Mouse (Mus musculus) hematopoietic stem cell, adult 5-6 weeks (primary cell): ENCODE data around the gene Aph1a. TPM values are rescaled to one million over a fixed set of nuclear protein-coding genes. Genes with fewer than 3 reads are reported as not detected.
"Not testable (repeated sequence)": the region's sequence is repeated elsewhere in the genome, so short reads cannot be mapped to it uniquely, and the experiment has no call there.

ENCODE experiments used
- ATAC-seq, 2 experiments: fragments of 125-278 bp in 1 of 2; replicated peaks in 1 of 2; 2 replicates each; pipeline ENCODE4 v1.8.0; 2016 to 2017; ENCODE audit warnings: inconsistent platforms in 2 of 2, mild to moderate bottlenecking in 2 of 2, moderate number of reproducible peaks in 2 of 2, low read depth in 1 of 2, moderate TSS enrichment in 1 of 2; ENCODE audit not compliant: low FRiP score in 2 of 2, poor library complexity in 2 of 2, severe bottlenecking in 2 of 2, insufficient read depth in 1 of 2, low TSS enrichment in 1 of 2
- total RNA-seq: library from RNA; stranded (forward); fragments of 172-1452, 232-1000 nt; gene quantifications from 2 replicates; pipeline ENCODE4 v1.2.3, GENCODE M21; 2017

Aph1a gene
- total RNA-seq, result 22.3 and 28.0 TPM in 2 replicates

GRCm38 (mm10) chr3:95893606-95894316, at the start of gene Aph1a:
TSS of gene Aph1a (plus strand) at chr3:95893969.
- peak; percentile 97 for ATAC-seq

- no peak for ATAC-seq
These were observed 43.2 kb upstream of the Aph1a start for GRCm38 (mm10) chr3:95850611-95851010.

- ATAC-seq, result no peak
These were observed 42.5 kb upstream of the Aph1a start for GRCm38 (mm10) chr3:95851317-95851716.

DNA sequence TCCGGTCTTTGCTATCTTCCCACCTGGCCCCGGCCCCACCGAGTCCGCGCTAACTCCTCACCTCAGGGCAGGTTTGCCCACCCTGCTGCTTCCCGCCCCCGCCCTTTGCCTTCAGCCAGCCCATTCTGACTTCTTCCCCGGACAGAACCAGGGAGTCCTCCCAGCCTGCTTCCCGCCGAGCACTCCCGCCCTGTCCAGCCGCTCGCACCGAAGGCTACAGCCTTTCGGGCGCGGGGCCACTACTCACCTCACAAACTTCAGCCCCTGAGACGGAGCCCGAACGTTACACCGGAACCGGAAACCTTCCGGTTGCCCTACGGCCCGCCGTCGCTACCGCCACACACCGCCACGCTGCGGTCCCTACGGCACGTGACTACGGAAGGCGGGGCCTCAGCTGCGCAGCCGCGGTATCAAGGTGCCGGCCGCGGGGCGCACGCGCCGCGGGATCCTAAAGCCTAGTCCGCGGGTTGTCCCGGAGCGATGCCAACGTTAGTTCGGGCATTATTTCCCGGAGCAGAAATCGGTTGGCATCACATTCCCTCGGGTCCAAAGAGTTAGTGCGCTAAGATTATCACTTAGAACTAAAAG, 38.2 kb upstream of the Aph1a start, which contains the start of gene Prpf3:
Gene Prpf3, minus strand, starts transcription at position 384 of the 588 bp plus-strand sequence.
- peak; percentile 92 to 98 for ATAC-seq

- no peak for ATAC-seq
These were observed 37.7 kb upstream of the Aph1a start for GRCm38 (mm10) chr3:95856115-95856514.

GRCm38 (mm10) chr3:95857050-95857449, 36.7 kb upstream of the Aph1a start:
- ATAC-seq, result not testable (repeated sequence)

DNA sequence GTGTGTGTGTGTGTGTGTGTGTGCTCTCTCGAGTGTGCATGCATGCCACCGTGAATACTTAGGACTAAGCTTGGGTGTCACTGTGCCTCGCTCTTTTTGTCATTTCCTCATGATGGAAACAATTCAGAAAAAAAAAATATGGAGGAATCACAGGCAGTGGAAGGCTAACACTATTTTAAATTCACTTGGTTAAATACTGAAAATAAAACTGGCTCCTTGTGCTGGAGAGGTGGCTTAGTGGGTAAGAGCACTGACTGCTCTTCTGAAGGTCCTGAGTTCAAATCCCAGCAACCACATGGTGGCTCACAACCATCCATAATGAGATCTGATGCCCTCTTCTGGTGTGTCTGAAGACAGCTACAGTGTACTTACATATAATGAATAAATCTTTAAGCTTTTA, 35.5 kb upstream of the Aph1a start:
- ATAC-seq, result not testable (repeated sequence)

DNA sequence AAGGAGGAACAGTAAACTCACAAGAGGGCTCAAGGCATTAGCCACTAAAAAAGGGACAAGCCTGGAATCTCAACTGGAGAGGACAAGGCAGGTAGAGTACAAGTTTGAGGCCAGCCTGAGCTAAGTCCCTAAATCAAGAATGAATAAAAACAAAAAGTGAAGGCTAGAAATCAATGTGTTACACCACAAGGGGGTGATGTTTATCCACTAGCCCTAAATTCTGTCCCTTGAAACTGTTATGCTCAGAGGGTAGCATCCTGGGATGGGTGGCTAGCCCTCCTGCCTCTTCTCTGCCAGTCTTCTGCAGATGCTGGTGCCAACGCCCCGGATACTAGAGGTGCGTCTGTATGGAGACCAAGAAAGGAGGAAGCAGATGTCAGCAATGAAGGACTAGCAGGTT, 33.4 kb upstream of the Aph1a start:
- no peak for ATAC-seq

DNA sequence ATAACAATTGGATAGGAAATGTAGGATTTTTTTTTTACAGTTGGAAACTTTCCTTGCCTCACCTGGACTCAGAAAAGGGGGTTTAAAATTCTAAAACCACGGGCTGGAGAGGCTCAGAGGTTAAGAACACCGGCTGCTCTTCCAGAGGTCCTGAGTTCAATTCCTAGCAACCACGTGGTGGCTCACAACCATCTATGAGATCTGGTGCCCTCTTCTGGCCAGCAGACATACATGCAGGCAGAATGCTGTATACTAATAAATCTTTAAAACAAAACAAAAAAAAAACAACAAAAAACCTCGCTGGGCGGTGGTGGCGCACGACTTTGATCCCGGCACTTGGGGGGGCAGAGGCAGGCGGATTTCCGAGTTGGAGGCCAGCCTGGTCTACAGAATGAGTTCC, 32.6 kb upstream of the Aph1a start:
- ATAC-seq, result no peak

- ATAC-seq, result peak; percentile 88 to 92
These were observed 32.0 kb upstream of the Aph1a start for GRCm38 (mm10) chr3:95861796-95862195.

DNA sequence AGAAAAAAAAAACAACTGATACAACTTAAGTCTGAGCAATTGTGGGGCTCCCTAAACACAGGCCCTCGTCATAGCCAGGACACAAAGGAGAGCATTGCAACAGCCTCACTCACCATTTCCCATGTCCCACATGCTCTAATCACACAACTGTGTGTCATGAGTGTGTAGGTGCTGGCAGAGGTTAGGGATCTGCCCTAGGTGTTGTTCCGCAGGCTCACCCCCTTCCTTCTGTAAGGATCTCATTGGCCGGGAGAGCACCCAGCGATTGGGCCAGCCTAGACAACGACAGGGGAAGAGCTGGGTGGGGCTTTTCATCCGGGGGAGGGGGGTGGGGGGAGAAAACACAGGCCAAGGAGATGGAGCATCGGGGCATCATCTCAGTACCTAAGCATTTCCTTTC, 30.2 kb upstream of the Aph1a start:
- no peak for ATAC-seq

DNA sequence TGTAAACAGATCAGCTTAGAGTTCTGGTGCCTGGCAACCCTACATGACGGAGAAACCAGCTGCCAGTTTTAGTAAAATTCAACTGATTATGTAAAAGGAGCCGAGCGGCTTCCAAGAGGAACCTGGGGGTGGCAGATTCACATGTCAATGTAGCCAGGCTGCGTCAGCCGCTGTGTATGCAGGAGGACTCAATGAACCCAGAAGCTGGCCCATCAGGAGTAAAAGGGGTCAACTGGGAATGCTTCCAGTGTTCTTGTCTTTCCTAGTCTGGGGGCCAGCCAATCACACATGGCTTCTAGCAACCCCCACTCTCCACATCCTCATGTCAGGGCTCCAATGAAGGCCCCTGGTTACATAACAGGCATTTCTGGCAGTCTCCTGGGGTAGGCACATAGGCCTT, 28.7 kb upstream of the Aph1a start:
- no peak for ATAC-seq

DNA sequence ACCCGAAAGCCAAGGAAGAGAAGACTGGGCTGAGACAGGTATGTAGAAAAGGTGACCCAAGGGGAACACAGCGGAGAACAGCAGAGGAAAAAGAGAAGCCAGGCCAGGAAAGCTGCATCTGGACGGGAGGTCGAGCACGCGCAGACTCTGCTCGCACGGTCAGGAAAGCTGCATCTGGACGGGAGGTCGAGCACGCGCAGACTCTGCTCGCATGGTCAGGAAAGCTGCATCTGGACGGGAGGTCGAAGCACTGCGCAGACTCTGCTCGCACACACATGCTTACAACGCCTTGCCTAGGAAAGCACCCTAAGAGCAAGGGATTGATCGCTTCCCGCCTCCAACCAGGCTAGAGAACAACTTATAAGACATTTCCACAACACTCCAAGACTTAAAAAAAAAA, 28.2 kb upstream of the Aph1a start:
- no peak for ATAC-seq

GRCm38 (mm10) chr3:95866071-95866470, 27.7 kb upstream of the Aph1a start:
- ATAC-seq, result no peak

GRCm38 (mm10) chr3:95867408-95867807, 26.4 kb upstream of the Aph1a start:
- ATAC-seq, result no peak

DNA sequence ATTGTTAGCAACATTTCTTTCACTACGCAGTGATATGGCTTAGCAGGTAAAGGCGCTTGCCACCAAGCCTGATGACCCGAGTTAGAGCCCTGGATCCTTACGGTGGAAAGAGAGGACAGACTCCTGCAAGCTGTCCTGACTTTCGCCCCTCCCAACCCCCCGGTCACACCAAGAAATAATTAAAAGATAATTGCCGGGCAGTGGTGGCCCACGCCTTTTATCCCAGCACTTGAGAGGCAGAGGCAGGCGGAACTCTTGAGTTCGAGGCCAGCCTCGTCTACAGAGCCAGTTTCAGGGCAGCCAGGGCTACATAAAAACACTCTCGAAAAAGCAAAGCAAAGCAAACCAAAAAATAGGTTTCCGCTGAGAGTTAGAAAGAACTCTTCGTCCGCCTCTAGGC, 22.8 kb upstream of the Aph1a start:
- no peak for ATAC-seq

GRCm38 (mm10) chr3:95871392-95871867, 22.3 kb upstream of the Aph1a start, which contains the start of gene Mrps21:
TSS of gene Mrps21 (minus strand) at chr3:95871519.
- ATAC-seq, result peak; percentile 90 to 97

DNA sequence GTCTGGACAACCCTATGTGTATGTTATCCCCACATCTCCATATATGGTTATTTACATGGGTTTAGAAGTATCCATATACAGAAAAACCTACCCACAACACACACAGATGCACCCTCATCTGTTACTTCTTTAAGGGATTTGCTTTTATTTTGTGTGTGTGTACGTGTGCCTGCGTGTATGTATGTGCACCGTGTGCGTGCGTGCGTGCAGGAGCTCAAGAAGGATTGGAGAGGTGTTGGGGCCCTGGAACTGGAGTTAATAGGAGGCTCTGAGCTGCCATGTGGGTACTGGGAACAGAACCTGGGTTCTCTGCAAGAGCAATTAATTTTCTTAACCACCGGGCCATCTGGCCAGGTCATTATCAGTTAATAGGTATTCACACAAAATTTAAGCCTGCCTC, 21.7 kb upstream of the Aph1a start:
- no peak for ATAC-seq

- ATAC-seq, result no peak
These were observed 14.7 kb upstream of the Aph1a start for GRCm38 (mm10) chr3:95879063-95879462.
